Mouse (Mus musculus) ovary, postnatal 10 days (tissue): ENCODE measurements around the gene Brd3os.
A peak's percentile ranks its signal among the peaks of the same experiment; 100 is the strongest.

Experiments
- DNase-seq: peaks from one replicate; pipeline ENCODE4 v3.0.0; 2022; ENCODE audit warnings: low spot score

Brd3os gene

DNA sequence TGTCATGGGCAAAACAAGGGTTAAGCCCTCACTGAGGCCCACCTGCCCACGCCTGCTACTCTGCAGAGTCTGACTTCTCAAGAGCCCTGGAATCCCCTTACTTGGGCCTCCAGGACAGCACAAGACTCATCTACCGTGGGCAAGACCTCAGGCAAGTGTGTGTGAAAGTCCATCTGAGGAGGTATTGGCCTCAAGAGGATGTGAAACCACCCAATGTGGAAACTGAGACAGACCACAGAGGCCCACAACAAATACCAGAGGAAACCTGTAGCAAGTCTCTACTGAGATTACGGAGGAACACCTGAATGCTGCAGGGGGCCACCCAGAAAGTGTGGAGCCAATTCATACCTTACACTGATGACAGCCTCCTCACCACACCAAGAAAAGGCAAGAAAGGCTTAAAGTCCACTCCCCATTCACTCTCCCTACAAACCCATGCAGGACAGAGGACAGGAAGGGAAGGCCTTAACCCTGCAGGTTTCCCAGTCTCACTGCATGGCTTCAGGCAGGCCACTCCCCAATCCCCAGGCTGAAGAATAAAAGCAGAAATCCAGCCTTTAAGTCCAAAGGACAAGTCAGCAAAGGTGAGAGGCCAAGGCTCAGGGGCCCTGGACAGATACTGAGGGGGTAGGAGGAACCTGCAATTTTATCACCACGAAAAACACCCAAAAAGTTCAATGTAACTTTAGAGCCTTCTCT, 27.3 kb downstream of the Brd3os start:
- no peak for DNase-seq

DNA sequence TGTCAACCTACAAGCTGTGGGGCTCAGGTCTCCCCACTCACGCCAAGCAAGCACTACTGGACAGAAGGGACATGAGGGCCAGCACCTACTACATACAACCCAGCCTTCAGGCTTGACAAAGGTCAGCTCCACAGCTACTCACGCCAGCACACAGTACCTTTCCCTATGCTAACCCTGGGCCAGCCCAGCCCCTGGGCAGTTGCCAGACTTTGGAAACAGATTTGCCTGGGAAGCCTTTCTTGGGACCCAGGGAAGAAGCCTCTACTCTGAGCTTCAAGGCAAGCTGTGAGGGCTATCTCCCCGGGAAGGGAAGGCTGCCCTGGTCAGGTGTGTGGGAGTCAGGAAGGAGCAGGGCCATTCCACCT, 27.8 kb downstream of the Brd3os start:
- no peak for DNase-seq

DNA sequence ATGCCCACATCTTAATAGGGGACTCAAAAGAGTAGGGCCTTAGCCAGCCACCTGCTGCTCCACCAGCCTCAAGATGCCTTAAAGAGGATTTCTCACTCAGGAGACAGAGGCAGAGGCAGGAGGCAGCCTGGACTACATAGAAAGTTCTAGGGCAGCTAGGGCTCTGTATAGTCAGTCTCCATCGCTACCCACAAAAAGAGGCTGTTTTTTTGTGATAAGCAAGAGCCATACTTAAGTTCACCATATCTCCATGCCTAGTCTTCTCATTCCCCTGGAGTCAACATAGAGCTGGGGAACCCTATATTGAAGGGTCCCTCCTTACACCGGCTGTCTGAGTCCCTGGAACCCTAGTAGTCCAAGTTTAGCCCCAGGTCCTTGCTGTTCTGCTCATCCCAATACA, 28.4 kb downstream of the Brd3os start:
- no peak for DNase-seq

DNA sequence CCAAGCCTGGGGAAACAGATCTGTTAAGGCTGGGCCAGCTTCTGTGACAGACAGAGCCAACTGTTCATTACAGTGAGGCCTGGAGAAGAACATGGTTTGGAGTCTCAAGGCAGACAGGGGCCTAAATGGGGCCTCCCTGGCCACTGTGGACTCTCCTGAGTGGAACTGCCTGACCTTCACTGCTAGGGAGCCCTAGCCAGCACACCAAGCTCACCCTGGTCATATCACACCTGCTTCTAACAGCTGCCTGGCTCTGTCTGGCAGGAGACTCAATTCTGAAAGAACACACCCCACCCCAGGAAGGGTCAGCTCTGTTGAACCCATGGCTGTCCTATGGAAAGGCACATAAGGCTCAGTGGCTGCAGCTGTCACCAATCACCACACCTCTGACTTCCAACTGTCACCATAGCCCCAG, 29.1 kb downstream of the Brd3os start:
- DNase-seq = no peak

DNA sequence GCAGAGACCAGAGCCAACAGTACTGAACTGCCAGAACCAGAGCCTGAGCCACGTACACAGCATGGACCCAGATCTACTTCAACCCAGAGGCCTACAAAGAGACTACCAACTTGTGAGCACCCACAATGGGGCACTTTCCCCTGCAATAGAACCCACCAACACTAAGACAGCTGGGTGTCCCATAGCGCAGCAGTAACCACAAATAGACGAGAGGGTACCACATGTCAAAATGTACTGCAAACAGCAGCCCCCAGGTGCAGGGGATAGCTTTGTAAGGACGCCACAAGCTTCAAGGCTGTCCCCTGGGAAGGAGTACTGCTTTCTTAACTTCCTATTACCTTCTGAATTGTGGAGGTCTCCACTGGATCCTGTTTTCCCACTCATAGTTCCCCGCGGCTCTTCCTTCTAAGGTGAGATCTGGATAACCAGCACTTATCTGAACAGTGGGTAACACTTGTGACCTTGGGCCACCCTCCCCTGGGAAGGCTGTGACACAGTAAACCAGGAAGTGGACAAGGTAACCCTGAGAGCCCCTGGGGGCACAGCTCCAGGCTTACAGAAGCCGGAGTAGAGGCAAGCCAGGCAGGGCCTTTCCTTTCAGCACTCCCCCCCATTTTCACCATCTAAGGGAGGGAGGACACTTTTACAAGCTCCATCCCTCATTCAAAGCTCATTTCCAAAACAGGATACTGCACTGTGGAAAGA, 31.1 kb downstream of the Brd3os start:
- DNase-seq = no peak

DNA sequence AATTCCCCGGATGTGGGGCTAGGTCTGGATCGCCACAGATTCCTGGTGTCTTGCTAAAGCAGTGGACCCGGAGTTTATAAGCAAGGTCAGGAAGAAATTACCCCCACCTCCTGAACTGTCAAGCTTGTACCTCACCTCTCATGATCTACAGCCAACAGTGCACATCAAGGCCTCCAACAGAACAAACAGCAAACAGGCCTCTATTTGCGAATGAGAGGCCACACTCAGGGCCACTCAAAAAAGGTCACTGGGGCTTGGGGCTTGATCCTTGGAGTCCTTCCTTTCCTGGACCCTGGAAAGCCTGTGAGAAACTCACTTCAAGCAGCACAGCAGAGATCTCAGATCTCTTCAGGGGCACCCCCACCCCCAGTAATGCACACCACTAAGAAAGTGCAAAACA, 31.8 kb downstream of the Brd3os start:
- no peak for DNase-seq

DNA sequence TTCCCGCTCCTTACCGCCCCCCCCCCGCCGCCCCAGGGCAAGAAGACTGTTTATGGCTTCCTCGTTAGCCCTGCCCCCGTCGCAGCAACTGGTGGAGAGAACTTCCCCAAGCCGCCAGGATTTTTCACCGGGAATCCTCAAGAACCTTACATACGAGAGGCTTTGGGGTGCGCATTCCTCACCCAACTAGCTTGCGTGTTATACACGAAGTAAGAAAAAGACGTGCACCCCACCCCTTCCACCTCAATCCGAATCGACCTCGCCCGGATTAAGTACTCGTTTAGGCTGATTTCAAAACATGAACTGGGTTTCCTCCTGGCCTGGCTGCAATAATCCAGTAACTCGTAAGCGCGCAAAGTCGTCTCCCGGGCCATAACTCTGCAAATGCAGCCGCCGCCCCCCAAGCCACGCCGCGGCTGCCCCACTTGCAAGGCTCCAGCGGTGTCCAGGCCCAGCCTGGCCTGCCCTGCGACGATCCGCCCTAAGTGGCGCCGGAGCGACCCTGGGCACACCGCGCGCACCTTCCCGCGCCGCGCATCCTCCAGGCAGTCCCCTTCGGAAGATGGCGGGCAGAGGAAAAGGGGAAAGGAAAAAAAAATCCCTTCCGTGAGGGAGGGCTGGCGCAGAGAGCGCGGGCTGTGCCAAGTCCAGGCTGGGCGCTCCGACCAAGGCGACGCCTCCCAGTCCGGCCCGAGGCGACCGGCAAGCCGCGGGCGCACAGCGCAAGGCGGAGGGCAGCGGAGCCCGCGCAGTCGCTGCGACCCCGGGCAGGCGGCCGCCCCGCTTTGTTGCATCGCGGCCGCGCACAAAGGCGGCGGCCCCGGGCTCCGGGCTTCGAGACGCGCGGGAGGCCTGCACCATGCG, 32.7 kb downstream of the Brd3os start:
- DNase-seq = peak; percentile 27

DNA sequence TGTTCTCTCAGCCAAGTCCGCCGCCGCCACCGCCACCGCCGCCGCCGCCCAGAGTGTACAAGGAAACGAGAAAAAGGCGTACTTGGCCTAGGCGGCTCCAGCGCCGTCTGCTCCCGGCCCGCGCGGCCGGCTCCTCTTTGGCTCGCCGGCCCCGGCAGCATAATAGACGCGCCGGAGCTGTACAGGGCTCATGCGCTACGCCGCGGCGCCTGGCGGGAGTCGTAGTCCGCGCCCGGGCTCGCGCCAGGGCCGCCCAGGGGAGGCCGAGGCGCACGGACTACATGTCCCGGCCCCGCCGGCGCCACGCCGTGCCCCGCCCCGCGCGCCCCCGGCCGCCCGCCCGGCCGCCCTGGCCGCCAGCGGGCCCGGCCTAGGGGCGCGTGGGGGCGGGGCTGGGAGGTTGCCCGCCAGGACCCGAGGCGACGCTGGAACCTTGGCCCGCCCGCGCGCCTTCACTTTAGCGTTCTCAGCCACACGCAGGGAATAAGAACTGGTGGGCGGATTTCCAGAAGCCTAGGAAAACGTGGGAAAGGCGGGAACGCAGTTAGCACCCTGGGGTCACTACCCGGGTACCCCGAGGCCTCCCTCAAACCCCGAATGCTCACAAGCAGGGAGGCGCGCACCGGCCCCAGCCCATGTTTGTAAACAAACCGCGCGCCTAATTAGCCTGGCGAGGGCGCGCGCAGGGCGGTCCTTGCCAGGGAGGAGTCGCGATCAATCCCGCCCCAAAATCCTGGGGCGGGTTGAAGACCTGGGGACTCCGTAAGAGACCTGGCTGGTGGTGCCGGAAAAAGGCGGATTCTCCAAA, 33.6 kb downstream of the Brd3os start:
- peak; percentile 75 for DNase-seq

DNA sequence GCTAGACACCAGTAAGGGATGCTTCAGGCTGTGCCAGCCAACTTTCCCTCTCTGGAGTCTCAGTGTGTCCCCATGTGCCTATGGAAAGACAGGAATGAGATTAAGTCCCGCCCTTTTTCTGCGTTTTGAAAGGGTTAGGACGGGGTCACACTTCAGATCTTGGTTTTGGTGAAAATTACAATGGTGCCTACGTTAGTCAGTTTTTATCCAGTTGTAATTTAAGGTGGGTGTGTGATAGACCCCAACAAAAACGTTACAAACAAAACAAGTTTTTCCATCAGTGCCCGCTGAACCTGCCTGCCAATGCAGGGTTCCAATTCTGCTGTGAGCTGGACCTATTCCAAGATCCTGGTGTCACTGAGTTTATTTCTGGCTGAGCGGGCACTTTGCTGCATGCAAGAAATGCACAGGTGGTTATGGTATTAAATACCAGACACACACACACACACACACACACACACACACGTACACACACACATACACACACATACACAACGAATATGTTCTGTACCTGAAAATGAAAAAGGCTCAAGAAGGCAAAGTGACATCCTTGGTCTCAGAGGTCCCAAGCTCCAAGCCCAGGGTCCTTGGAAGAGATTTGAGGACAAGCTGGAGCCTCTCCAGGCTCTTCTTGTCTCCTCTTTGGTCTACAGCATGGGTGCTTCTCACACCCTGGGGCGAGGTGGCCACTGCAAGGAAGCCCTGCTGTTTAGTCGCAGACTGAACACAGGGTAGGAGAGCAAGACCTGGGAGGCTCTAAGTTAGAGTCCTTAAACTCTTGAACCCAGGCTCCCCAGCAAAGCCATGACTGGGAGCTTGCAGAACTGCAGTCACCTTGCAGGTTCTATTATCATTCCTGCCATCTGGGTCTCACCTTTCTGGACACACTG, 34.4 kb downstream of the Brd3os start:
- no peak for DNase-seq

DNA sequence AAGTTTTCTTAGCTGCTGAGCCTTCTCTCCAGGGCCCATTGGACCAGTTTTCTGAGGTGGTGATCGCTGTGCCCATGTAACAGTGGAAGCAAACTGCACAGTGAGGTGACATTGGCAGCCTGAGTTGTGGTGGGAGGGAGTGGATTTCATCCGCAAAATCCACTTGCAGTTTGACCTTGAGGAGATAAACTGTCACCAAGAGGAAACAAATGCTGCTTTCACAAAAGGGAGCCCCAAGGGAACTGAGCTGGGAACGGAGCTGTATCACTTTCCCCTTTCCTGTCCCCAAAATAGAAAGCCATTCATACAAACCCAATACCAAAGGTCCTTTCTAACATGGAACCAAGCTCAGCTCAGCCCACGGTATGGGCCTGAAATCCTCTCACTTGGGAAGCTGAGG, 37.7 kb downstream of the Brd3os start:
- DNase-seq = no peak

DNA sequence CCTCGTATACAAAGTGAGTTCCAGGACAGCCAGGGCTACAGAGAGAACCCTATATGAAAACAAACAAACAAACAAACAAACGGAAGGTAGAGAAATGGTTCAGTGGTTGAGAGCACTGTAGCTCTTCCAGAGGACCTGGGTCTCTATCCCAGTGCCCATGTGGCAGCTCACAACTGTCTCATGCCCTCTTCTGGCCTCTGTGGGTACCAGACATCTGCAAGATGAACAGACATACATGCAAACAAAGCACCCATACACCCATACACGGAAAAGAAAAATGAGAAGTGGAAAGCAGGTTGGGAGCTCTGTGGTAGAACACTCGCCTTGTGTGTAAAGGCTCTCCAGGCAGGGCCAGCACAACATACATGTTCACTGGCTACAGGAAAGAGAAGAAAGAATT, 38.2 kb downstream of the Brd3os start:
- no peak for DNase-seq

DNA sequence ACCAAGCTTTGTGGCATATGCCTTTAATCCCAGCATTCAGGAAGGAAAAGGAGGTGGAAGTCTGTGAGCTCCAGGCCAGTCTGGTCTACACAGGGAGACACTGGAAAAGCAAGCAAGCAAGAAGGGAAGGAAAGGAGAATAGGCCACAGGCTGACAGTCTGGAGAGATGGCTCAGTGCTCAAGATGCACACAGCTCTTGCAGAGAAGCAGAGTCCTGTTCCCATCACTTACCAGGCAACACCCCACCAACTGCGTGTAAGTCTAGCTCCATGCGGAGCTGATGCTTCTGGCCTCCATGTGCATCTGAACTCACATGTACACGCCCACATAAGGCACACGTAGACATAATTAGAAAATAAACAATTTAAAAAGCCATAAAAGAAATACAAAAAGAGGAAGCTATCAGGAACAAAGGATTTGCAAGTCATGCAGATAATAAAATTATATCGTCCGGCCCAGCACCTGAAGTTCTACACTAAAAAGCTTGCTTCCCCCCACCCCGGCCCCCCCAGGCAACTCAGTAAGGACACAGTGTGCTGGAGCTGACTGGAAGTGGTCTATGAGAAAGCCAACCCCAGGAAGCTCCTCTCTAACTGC, 40.2 kb downstream of the Brd3os start:
- no peak for DNase-seq

DNA sequence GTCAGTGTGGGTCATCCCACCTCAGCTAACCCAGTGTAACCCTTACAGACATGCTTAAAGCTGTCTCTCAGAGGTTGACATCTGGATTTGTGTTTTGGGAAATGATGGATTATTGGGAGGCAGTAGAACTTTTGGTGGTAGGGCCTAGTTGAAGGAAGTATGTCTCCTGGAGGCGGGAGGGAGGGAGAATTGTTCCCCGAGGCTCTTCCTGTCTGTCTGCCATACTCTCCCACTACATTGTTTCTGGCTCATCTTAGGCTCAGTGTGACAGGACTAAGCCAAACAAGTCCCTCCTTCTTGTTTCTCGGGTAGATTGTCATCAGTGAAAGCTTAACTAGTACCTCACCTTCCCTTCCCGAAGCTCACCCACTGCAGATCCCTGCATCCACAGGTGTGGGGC, 44.6 kb downstream of the Brd3os start:
- no peak for DNase-seq

DNA sequence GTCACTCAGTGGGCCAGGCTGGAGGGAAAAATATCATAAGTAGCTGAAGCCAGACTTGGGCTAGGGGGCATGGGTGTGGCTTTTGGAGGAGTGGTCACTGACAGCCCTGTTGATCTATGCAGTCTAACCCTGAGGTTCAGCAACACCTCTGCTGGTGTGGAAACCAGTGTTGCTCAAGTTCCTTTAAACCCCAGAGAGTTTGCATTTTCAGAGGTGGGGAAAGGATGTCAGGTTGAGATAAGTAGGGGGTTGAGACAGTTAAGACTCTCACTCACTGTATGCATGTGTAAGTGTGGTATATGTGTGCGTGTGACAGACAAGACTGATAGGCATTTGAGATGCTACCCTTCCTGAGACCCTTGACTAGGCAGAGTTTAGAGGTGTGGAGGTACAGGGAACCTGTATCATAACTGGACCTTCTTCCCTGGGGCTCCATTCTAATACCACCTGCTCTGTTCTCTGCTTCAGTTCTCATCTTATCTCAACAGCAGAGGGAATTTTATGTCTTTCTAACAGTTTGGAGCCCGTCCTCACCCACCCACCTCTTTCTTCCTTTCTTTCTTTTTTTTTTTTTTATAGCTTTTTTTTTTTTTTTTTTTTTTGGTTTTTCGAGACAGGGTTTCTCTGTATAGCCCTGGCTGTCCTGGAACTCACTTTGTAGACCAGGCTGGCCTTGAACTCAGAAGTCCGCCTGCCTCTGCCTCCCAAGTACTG, 45.4 kb downstream of the Brd3os start:
- no peak for DNase-seq

DNA sequence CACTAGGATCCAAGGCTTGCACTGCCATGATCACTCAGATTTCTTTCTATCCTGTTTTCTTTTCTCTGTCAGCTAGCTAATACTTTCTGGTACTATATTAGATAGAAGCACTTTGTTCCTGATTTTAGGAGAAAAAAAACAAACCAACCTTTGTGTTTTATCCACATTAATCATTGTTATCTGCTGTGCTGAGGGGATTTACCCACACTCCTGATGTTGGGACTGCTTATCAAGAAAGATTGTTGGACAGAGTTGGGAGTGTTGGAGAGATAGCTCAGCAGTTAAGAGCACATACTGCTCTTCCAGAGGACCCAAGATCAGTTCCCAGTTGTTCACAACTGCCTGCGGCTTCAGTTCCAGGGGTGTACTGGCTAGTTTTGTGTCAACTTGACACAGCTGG, 46.2 kb downstream of the Brd3os start:
- no peak for DNase-seq

DNA sequence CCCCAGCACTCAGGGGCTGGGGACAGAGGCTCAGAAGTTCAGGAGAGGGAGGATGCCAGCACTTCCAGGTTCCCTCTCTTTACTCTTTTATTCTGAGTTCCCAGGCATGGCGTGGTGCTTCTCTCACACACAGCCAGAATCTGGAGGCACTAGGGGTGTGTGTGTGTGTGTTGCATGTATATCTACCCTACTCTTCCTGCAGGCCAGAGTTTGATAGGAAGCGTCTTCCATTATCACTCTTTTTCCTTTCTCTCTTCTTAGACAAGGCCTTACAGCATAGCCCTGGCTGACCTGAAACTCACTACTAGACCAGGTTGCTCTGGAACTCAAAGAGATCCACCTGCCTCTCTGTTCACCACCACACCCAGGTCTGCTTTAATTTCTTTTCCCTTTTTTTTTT, 48.8 kb downstream of the Brd3os start:
- no peak for DNase-seq
